Mouse (Mus musculus) hindbrain, postnatal 0 days (tissue): ENCODE measurements around the gene Rpl36a. TPM values are rescaled to one million over a fixed set of nuclear protein-coding genes. Genes with fewer than 3 reads are reported as not detected.

Experiments
- ATAC-seq: fragments of 200-750 bp; cut with Nextera tagmentation; 2 replicates; pipeline ENCODE4 v1.8.0; 2017; ENCODE audit warnings: mild to moderate bottlenecking, moderate TSS enrichment, moderate library complexity
- DNase-seq: peaks from one replicate; pipeline ENCODE4 v3.0.0-alpha.2; 2015; ENCODE audit warnings: low spot score
- H3K27ac ChIP-seq: fragments of 300-500 bp; sonication (generic); 2 replicates; pipeline ENCODE4 v1.5.1; 2014; ENCODE audit warnings: mild to moderate bottlenecking
- H3K27me3 ChIP-seq: fragments of 300-500 bp; sonication (generic); 2 replicates; pipeline ENCODE4 v1.6.1; 2014; ENCODE audit warnings: low read length, mixed read lengths; ENCODE audit not compliant: insufficient read depth
- H3K36me3 ChIP-seq: fragments of 300-500 bp; sonication (generic); 2 replicates; pipeline ENCODE4 v1.6.1; 2014; ENCODE audit warnings: low read length, mixed read lengths; ENCODE audit not compliant: insufficient read depth
- H3K4me1 ChIP-seq: fragments of 300-500 bp; sonication (generic); 2 replicates; pipeline ENCODE4 v1.6.1; 2014; ENCODE audit warnings: antibody characterized with exemption, low read length, mixed read lengths; ENCODE audit not compliant: insufficient read depth
- H3K4me2 ChIP-seq: fragments of 300-500 bp; sonication (generic); 2 replicates; pipeline ENCODE4 v1.6.1; 2014; ENCODE audit warnings: low read depth, mild to moderate bottlenecking, low read length, moderate library complexity, mixed read lengths
- H3K4me3 ChIP-seq: fragments of 300-500 bp; sonication (generic); 2 replicates; pipeline ENCODE4 v1.5.1; 2014; ENCODE audit warnings: low read length
- H3K9ac ChIP-seq: fragments of 300-500 bp; sonication (generic); replicated peaks from 2 replicates; pipeline ENCODE4 v1.6.1; 2014; ENCODE audit warnings: mild to moderate bottlenecking, low read length, moderate library complexity, mixed read lengths
- H3K9me3 ChIP-seq: fragments of 300-500 bp; sonication (generic); 2 replicates; pipeline ENCODE4 v1.6.1; 2016; ENCODE audit warnings: low read length, mixed read lengths
- CTCF ChIP-seq: IDR thresholded peaks from 2 replicates; pipeline ENCODE4 v1.5.1; 2016; ENCODE audit warnings: antibody characterized with exemption, control low read depth, low read depth
- WGBS: fragments of 180-500 bp; shearing (Covaris S2); extraction: QIAGEN DNeasy Blood & Tissue Kit; methylation state at CpG from one replicate; pipeline ENCODE4 v1.1.7; 2014; 5-methylcytosine and 5-hydroxymethylcytosine counted together
- polyA plus RNA-seq: library from polyadenylated mRNA; unstranded; fragments of >200 nt; fragmentation: Nextera tagmentation; extraction: Ambion mirVana; gene quantifications from 2 replicates; pipeline ENCODE4 v1.2.1, GENCODE M21; 2015
- total RNA-seq: library from RNA; depleted of rRNA; stranded (reverse); fragments of >200 nt; gene quantifications from 2 replicates; pipeline ENCODE4 v1.2.3, GENCODE M21; 2014

The Rpl36a gene
- total and polyA plus RNA-seq, 2 experiments from 2014 or later = 203 to 269 TPM

- TF ChIP-seq CTCF = peak; percentile 65
- no peaks in the 10 kb centered on the region for H3K9me3 ChIP-seq
- no peak overlapping the region for H3K4me3 ChIP-seq
- DNase-seq = peak; percentile 78
- H3K4me2 ChIP-seq = no peak overlapping the region
- no peaks in the 10 kb centered on the region for H3K4me1 ChIP-seq
- ATAC-seq = 0 out of 2 replicates have a peak, but pooled peaks have one; percentile 51
- 16% methylated on average over 5 of the region's 5 CpGs for WGBS
- H3K9ac ChIP-seq = no peak overlapping the region
- no peaks in the 10 kb centered on the region for H3K36me3 ChIP-seq
- no peak overlapping the region for H3K27ac ChIP-seq
- no peaks in the 10 kb centered on the region for H3K27me3 ChIP-seq
Measured at GRCm38 (mm10) chrX:134550903-134551302, 34.6 kb upstream of the Rpl36a start.

GRCm38 (mm10) chrX:134553326-134553725 lies 32.1 kb upstream of the Rpl36a start:
- no peaks in the 10 kb centered on the region for H3K27me3 ChIP-seq
- H3K9me3 ChIP-seq = no peaks in the 10 kb centered on the region
- H3K4me1 ChIP-seq = no peaks in the 10 kb centered on the region
- H3K36me3 ChIP-seq = no peaks in the 10 kb centered on the region
- DNase-seq (no peak), ATAC-seq (no peak)
- no peak overlapping the region for H3K27ac ChIP-seq
- H3K4me3 ChIP-seq = no peak overlapping the region
- no peak overlapping the region for H3K9ac ChIP-seq
- no peak overlapping the region for H3K4me2 ChIP-seq
- 85% methylated on average over 3 of the region's 4 CpGs for WGBS
- TF ChIP-seq CTCF = no peak

GRCm38 (mm10) chrX:134554425-134554824 lies 31.0 kb upstream of the Rpl36a start:
- Histone ChIP-seq H3K36me3 (no peaks in the 10 kb centered on the region), H3K4me1 (no peaks in the 10 kb centered on the region), H3K9me3 (no peaks in the 10 kb centered on the region), H3K4me3 (no peak overlapping the region), H3K9ac (no peak overlapping the region), H3K4me2 (no peak overlapping the region), H3K27me3 (no peaks in the 10 kb centered on the region), H3K27ac (no peak overlapping the region)
- DNase-seq (no peak), ATAC-seq (no peak)
- WGBS = 77% methylated on average over 6 of the region's 6 CpGs
- TF ChIP-seq CTCF = no peak

- DNase-seq (no peak), ATAC-seq (no peak)
- no peak overlapping the region for H3K9ac ChIP-seq
- no peak overlapping the region for H3K4me3 ChIP-seq
- 84% methylated on average over 4 of the region's 4 CpGs for WGBS
- no peaks in the 10 kb centered on the region for H3K9me3 ChIP-seq
- H3K27me3 ChIP-seq = no peaks in the 10 kb centered on the region
- H3K4me1 ChIP-seq = no peaks in the 10 kb centered on the region
- no peaks in the 10 kb centered on the region for H3K36me3 ChIP-seq
- no peak for TF ChIP-seq CTCF
- H3K4me2 ChIP-seq = no peak overlapping the region
- no peak overlapping the region for H3K27ac ChIP-seq
Measured at GRCm38 (mm10) chrX:134564326-134564725, 21.1 kb upstream of the Rpl36a start.

GRCm38 (mm10) chrX:134566536-134567222 lies 18.8 kb upstream of the Rpl36a start:
- WGBS = 84% methylated on average over 8 of the region's 8 CpGs
- H3K9me3 ChIP-seq = no peaks in the 10 kb centered on the region
- no peak overlapping the region for H3K27ac ChIP-seq

GRCm38 (mm10) chrX:134577896-134578295 lies 7.6 kb upstream of the Rpl36a start:
- no peaks in the 10 kb centered on the region for H3K4me1 ChIP-seq
- H3K9me3 ChIP-seq = no peaks in the 10 kb centered on the region
- H3K4me3 ChIP-seq = no peak overlapping the region
- H3K4me2 ChIP-seq = no peak overlapping the region
- no peaks in the 10 kb centered on the region for H3K27me3 ChIP-seq
- whole genome bisulfite sequencing = 84% methylated on average over 4 of the region's 4 CpGs
- no peaks in the 10 kb centered on the region for H3K36me3 ChIP-seq
- no peak for DNase-seq
- no peak for TF ChIP-seq CTCF
- ATAC-seq = no peak
- no peak overlapping the region for H3K9ac ChIP-seq
- H3K27ac ChIP-seq = no peak overlapping the region

More at GRCm38 (mm10) chrX:134566536-134567222, 18.8 kb upstream of the Rpl36a start:
- Histone ChIP-seq H3K36me3 (no peaks in the 10 kb centered on the region), H3K9ac (no peak overlapping the region), H3K4me1 (no peaks in the 10 kb centered on the region), H3K27me3 (no peaks in the 10 kb centered on the region), H3K4me3 (no peak overlapping the region), H3K4me2 (no peak overlapping the region)
- ATAC-seq (no peak), DNase-seq (no peak)
- TF ChIP-seq CTCF = no peak

- TF ChIP-seq CTCF = no peak
- DNase-seq (no peak), ATAC-seq (no peak)
- Histone ChIP-seq H3K4me2 (no peak overlapping the region), H3K36me3 (no peaks in the 10 kb centered on the region), H3K4me1 (no peaks in the 10 kb centered on the region), H3K27me3 (no peaks in the 10 kb centered on the region), H3K4me3 (no peak overlapping the region), H3K9ac (no peak overlapping the region), H3K27ac (no peak overlapping the region), H3K9me3 (no peaks in the 10 kb centered on the region)
- WGBS = 85% methylated on average over 14 of the region's 14 CpGs
Measured at GRCm38 (mm10) chrX:134580528-134581305, 4.7 kb upstream of the Rpl36a start.
